Mouse (Mus musculus) intestine, postnatal 0 days (tissue): ENCODE measurements at regions not wholly inside any gene's neighbourhood (a gene's known extent, or its start where the extent isn't known, plus 50 kb on each side); places are given as distances from the start of the nearest gene placed in this dataset.

Source experiments
- ATAC-seq: fragments of 200-750 bp; cut with Nextera tagmentation; 2 replicates; pipeline ENCODE4 v1.8.0; 2017; ENCODE audit warnings: mild to moderate bottlenecking, moderate TSS enrichment, moderate library complexity
- H3K27ac ChIP-seq: fragments of 300-500 bp; sonication (generic); 2 replicates; pipeline ENCODE4 v1.5.1; 2014; ENCODE audit warnings: mild to moderate bottlenecking, low read depth, low read length, moderate library complexity
- H3K27me3 ChIP-seq: fragments of 300-500 bp; sonication (generic); replicated peaks from 2 replicates; pipeline ENCODE4 v1.6.1; 2014; ENCODE audit warnings: low read length, mixed read lengths; ENCODE audit not compliant: control insufficient read depth, insufficient read depth
- H3K36me3 ChIP-seq: fragments of 300-500 bp; sonication (generic); 2 replicates; pipeline ENCODE4 v1.6.1; 2014; ENCODE audit warnings: mild to moderate bottlenecking, moderate library complexity; ENCODE audit not compliant: control insufficient read depth, insufficient read depth
- H3K4me1 ChIP-seq: fragments of 300-500 bp; sonication (generic); replicated peaks from 2 replicates; pipeline ENCODE4 v1.6.1; 2014; ENCODE audit warnings: antibody characterized with exemption, low read length, mixed read lengths; ENCODE audit not compliant: control insufficient read depth, insufficient read depth
- H3K4me2 ChIP-seq: fragments of 300-500 bp; sonication (generic); replicated peaks from 2 replicates; pipeline ENCODE4 v1.6.1; 2014; ENCODE audit warnings: low read depth, mild to moderate bottlenecking, moderate library complexity
- H3K4me3 ChIP-seq: fragments of 300-500 bp; sonication (generic); 2 replicates; pipeline ENCODE4 v1.5.1; 2014; ENCODE audit warnings: low read depth, low read length
- H3K9ac ChIP-seq: fragments of 300-500 bp; sonication (generic); 2 replicates; pipeline ENCODE4 v1.6.1; 2014; ENCODE audit warnings: mild to moderate bottlenecking, low read depth, low read length
- H3K9me3 ChIP-seq: fragments of 300-500 bp; sonication (generic); 2 replicates; pipeline ENCODE4 v1.6.1; 2016; ENCODE audit warnings: mixed run types; ENCODE audit not compliant: control insufficient read depth
- CTCF ChIP-seq: sonication (generic); IDR thresholded peaks from 2 replicates; pipeline ENCODE4 v1.5.1; 2016; ENCODE audit warnings: low read depth, mild to moderate bottlenecking, control low read depth, antibody characterized with exemption, moderate library complexity
- WGBS: fragments of 180-500 bp; shearing (Covaris S2); extraction: QIAGEN DNeasy Blood & Tissue Kit; methylation state at CpG from one replicate; pipeline ENCODE4 v1.1.7; 2014; 5-methylcytosine and 5-hydroxymethylcytosine counted together

GRCm38 (mm10) chr6:39283761-39284415, 77.3 kb upstream of the Kdm7a start:
- no peaks in the 10 kb centered on the region for H3K9me3 ChIP-seq
- no peak for ATAC-seq
- H3K9ac ChIP-seq = no peak overlapping the region
- H3K4me3 ChIP-seq = no peak overlapping the region
- no peak overlapping the region for H3K27ac ChIP-seq
- H3K4me2 ChIP-seq = no peak overlapping the region
- H3K27me3 ChIP-seq = no peaks in the 10 kb centered on the region
- no peaks in the 10 kb centered on the region for H3K36me3 ChIP-seq
- TF ChIP-seq CTCF = no peak
- 62% methylated on average over 9 of the region's 9 CpGs for WGBS
- H3K4me1 ChIP-seq = peaks cover 3% of the 10 kb centered on the region; the same call in 1 of the 2 replicates

GRCm38 (mm10) chr6:39278317-39278716, 71.7 kb upstream of the Kdm7a start:
- 91% methylated on average over 6 of the region's 6 CpGs for WGBS
- Histone ChIP-seq H3K4me3 (no peak overlapping the region), H3K27me3 (no peaks in the 10 kb centered on the region), H3K4me1 (no peaks in the 10 kb centered on the region; the same call in 1 of the 2 replicates), H3K27ac (no peak overlapping the region), H3K9me3 (no peaks in the 10 kb centered on the region), H3K9ac (no peak overlapping the region), H3K36me3 (no peaks in the 10 kb centered on the region), H3K4me2 (no peak overlapping the region)
- TF ChIP-seq CTCF = no peak
- ATAC-seq = no peak

- H3K27ac ChIP-seq = no peak overlapping the region
- no peak for ATAC-seq
- no peak for TF ChIP-seq CTCF
- no peaks in the 10 kb centered on the region for H3K27me3 ChIP-seq
- H3K36me3 ChIP-seq = no peaks in the 10 kb centered on the region
- WGBS = 79% methylated on average over 12 of the region's 12 CpGs
- H3K4me3 ChIP-seq = no peak overlapping the region
- H3K9me3 ChIP-seq = no peaks in the 10 kb centered on the region
- no peak overlapping the region for H3K9ac ChIP-seq
- H3K4me2 ChIP-seq = no peak overlapping the region
- no peaks in the 10 kb centered on the region for H3K4me1 ChIP-seq
Observed at GRCm38 (mm10) chr6:39274774-39275502, 68.3 kb upstream of the Kdm7a start.

GRCm38 (mm10) chr6:39273427-39273826, 66.8 kb upstream of the Kdm7a start:
- no peaks in the 10 kb centered on the region for H3K9me3 ChIP-seq
- no peaks in the 10 kb centered on the region for H3K36me3 ChIP-seq
- peak; percentile 67 for TF ChIP-seq CTCF
- H3K9ac ChIP-seq = no peak overlapping the region
- H3K4me3 ChIP-seq = no peak overlapping the region
- peak; percentile 5; the same call in 1 of the 2 replicates for ATAC-seq
- 93% methylated on average over 1 of the region's 1 CpGs for WGBS
- no peak overlapping the region for H3K4me2 ChIP-seq
- H3K4me1 ChIP-seq = no peaks in the 10 kb centered on the region
- H3K27me3 ChIP-seq = no peaks in the 10 kb centered on the region
- H3K27ac ChIP-seq = no peak overlapping the region

GRCm38 (mm10) chr6:39270457-39270856, 63.9 kb upstream of the Kdm7a start:
- no peaks in the 10 kb centered on the region for H3K4me1 ChIP-seq
- H3K36me3 ChIP-seq = no peaks in the 10 kb centered on the region
- no peaks in the 10 kb centered on the region for H3K9me3 ChIP-seq
- no peak overlapping the region for H3K27ac ChIP-seq
- 89% methylated on average over 1 of the region's 1 CpGs for WGBS
- no peak for ATAC-seq
- H3K27me3 ChIP-seq = no peaks in the 10 kb centered on the region
- H3K4me2 ChIP-seq = no peak overlapping the region
- H3K4me3 ChIP-seq = no peak overlapping the region
- TF ChIP-seq CTCF = peak; percentile 46
- no peak overlapping the region for H3K9ac ChIP-seq

GRCm38 (mm10) chr6:39269706-39270105, 63.1 kb upstream of the Kdm7a start:
- Histone ChIP-seq H3K9me3 (no peaks in the 10 kb centered on the region), H3K4me1 (peaks cover 6% of the 10 kb centered on the region; the same call in 1 of the 2 replicates), H3K36me3 (no peaks in the 10 kb centered on the region), H3K27me3 (no peaks in the 10 kb centered on the region), H3K4me2 (no peak overlapping the region), H3K9ac (no peak overlapping the region), H3K4me3 (no peak overlapping the region), H3K27ac (no peak overlapping the region)
- ATAC-seq = no peak
- TF ChIP-seq CTCF = no peak
- WGBS = 71% methylated on average over 5 of the region's 5 CpGs
